In the genomic region with DNA sequence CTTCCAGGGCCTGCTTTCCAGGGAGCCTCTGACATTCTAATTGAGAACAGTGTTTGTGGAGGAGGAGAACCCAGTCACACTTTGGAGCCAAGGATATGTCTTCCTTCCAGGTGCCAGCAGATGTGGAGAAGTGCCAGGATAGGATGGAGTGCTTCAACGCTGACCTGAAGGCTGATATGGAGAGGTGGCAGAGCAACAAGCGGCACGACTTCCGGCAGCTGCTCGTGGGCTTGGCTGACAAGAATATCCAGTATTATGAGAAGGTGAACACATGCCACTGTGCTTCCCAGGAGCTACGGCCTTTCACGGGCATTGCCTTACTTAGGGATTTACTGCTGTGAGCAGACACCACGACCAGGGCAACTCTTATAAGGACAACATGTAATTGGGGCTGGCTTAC, we compare ENCODE assay signal across 23 mouse cellular contexts. TPM values are rescaled to one million over a fixed set of nuclear protein-coding genes. Genes with fewer than 3 reads are reported as not detected.
"Had no signal": no experiment of that assay in that cellular context is flagged by ENCODE, and none has a peak within 500 bp of the region (broad histone marks: within the 10 kb centered on the region; RNA-seq: fewer than 3 reads in every experiment).

No protein-coding gene starts in this region.

- H3K27ac ChIP-seq: limb, embryonic 12.5 days; limb, embryonic 15.5 days; liver, embryonic 14.5 days had no signal

- H3K9ac ChIP-seq: limb, embryonic 12.5 days; limb, embryonic 15.5 days; liver, embryonic 14.5 days; liver, postnatal 0 days; lung, embryonic 14.5 days had no signal

- H3K4me2 ChIP-seq: limb, embryonic 12.5 days; limb, embryonic 15.5 days; liver, embryonic 11.5 days; lung, embryonic 14.5 days; midbrain, embryonic 11.5 days had no signal

- H3K4me3 ChIP-seq: limb, embryonic 12.5 days; limb, embryonic 15.5 days had no signal

- H3K9me3 ChIP-seq: limb, embryonic 12.5 days; limb, embryonic 15.5 days had no signal

- ATAC-seq: lung, postnatal 0 days had no signal

- H3K27me3 ChIP-seq: limb, embryonic 12.5 days; limb, embryonic 15.5 days had no signal

- H3K4me1 ChIP-seq: limb, embryonic 12.5 days; limb, embryonic 15.5 days had no signal

- DNase-seq: kidney, postnatal 14 days; kidney, postnatal 4 days; left cerebral cortex, postnatal 4 days; liver, postnatal 0 days; lung, embryonic 14.5 days; midbrain, embryonic 14.5 days; thymus, postnatal 25 days had no signal

RNA-seq across cellular contexts. Expression of a gene that starts 20.4 kb away (rescaled TPM):
- total RNA-seq: layer of hippocampus, adult 18-20 months; layer of hippocampus, postnatal 14 days; left cerebral cortex, adult 8-10 months; left cerebral cortex, postnatal 14 days; left cerebral cortex, postnatal 4 days; megakaryocyte-erythroid progenitor cell, adult 5-6 weeks had no signal
- polyA plus RNA-seq: kidney, embryonic 16.5 days; limb, embryonic 12.5 days; liver, embryonic 11.5 days; liver, embryonic 14.5 days; liver, postnatal 0 days; macrophage; midbrain, embryonic 14.5 days; neural tube, embryonic 11.5 days; small intestine, adult 2 months; spleen, adult 2 months had no signal
